Mouse (Mus musculus): ENCODE measurements at regions not wholly inside any gene's neighbourhood (a gene's known extent, or its start where the extent isn't known, plus 50 kb on each side); places are given as distances from the start of the nearest gene placed in this dataset.

GRCm38 (mm10) chrX:68313486-68313885 is 364.9 kb upstream of the Fmr1 start:
- peak; percentile 72 for DNase-seq

All from heart, postnatal 4 days (tissue).